Comparison of ENCODE assay signal across 26 mouse cellular contexts in genomic region chr4:120179123-120179522, GRCm38 (mm10). TPM values are rescaled to one million over a fixed set of nuclear protein-coding genes. Genes with fewer than 3 reads are reported as not detected.
"Had no signal": no experiment of that assay in that cellular context is flagged by ENCODE, and none has a peak within 500 bp of the region (broad histone marks: within the 10 kb centered on the region; RNA-seq: fewer than 3 reads in every experiment).

No protein-coding gene starts in this region.

- H3K27ac ChIP-seq: liver, embryonic 15.5 days; lung, embryonic 15.5 days; macrophage; midbrain, embryonic 12.5 days; midbrain, embryonic 15.5 days; neural tube, embryonic 13.5 days; neural tube, embryonic 15.5 days; stomach, embryonic 15.5 days; stomach, postnatal 0 days had no signal

- H3K4me2 ChIP-seq: liver, embryonic 15.5 days; lung, embryonic 15.5 days; midbrain, embryonic 12.5 days; midbrain, embryonic 15.5 days; neural tube, embryonic 13.5 days; neural tube, embryonic 15.5 days; stomach, embryonic 15.5 days had no signal

- H3K9me3 ChIP-seq: liver, embryonic 15.5 days; lung, embryonic 15.5 days; megakaryocyte, embryonic 14.5 days; midbrain, embryonic 12.5 days; midbrain, embryonic 15.5 days; neural tube, embryonic 13.5 days; neural tube, embryonic 15.5 days; stomach, embryonic 15.5 days had no signal

- H3K4me1 ChIP-seq: liver, embryonic 15.5 days; lung, embryonic 15.5 days; megakaryocyte, embryonic 14.5 days; midbrain, embryonic 15.5 days; neural tube, embryonic 15.5 days; stomach, embryonic 15.5 days had no signal

- H3K36me3 ChIP-seq: liver, embryonic 15.5 days; lung, embryonic 15.5 days; midbrain, embryonic 12.5 days; midbrain, embryonic 15.5 days; neural tube, embryonic 13.5 days; neural tube, embryonic 15.5 days; stomach, embryonic 15.5 days had no signal

- ATAC-seq: liver, postnatal 0 days; lung, postnatal 0 days; midbrain, embryonic 15.5 days had no signal

- H3K27me3 ChIP-seq: liver, embryonic 15.5 days; lung, embryonic 15.5 days; midbrain, embryonic 12.5 days; midbrain, embryonic 15.5 days; stomach, embryonic 15.5 days had no signal

- H3K9ac ChIP-seq: liver, embryonic 15.5 days; liver, postnatal 0 days; lung, embryonic 15.5 days; midbrain, embryonic 12.5 days; midbrain, embryonic 15.5 days; neural tube, embryonic 13.5 days; neural tube, embryonic 15.5 days; stomach, embryonic 15.5 days had no signal

- H3K4me3 ChIP-seq: liver, embryonic 15.5 days; lung, embryonic 15.5 days; megakaryocyte, embryonic 14.5 days; midbrain, embryonic 12.5 days; midbrain, embryonic 15.5 days; myocyte; neural tube, embryonic 13.5 days; neural tube, embryonic 15.5 days; stomach, embryonic 15.5 days had no signal

- DNase-seq: liver, postnatal 0 days; lung, adult 2 months; lung, postnatal 14 days; lung, postnatal 36 days; retina, postnatal 1 day; right cerebral cortex, adult 18-20 months; right cerebral cortex, postnatal 25 days; right cerebral cortex, postnatal 4 days; thymus, adult 2 months; thymus, postnatal 25 days; thymus, postnatal 4 days had no signal

RNA-seq across cellular contexts. Expression of gene Edn2, which starts 18.1 kb away (rescaled TPM):
- polyA plus RNA-seq: liver, embryonic 15.5 days; macrophage; midbrain, embryonic 12.5 days; myocyte; neural tube, embryonic 11.5 days; spleen, adult 2 months; testis, adult 2 months had no signal
